Mouse (Mus musculus) neural tube, embryonic 11.5 days (tissue): Measurements from ENCODE around the gene Elf2. TPM values are rescaled to one million over a fixed set of nuclear protein-coding genes. Genes with fewer than 3 reads are reported as not detected.
"Not testable (repeated sequence)": the region's sequence is repeated elsewhere in the genome, so short reads cannot be mapped to it uniquely, and the experiment has no call there.

Source experiments
- ATAC-seq: fragments of 200-750 bp; cut with Nextera tagmentation; 2 replicates; pipeline ENCODE4 v1.8.0; 2017; ENCODE audit warnings: moderate number of reproducible peaks, mild to moderate bottlenecking, moderate TSS enrichment, moderate library complexity; ENCODE audit not compliant: insufficient read depth, low FRiP score, low TSS enrichment
- DNase-seq: peaks from one replicate; pipeline ENCODE4 v3.0.0-alpha.2; 2015; ENCODE audit warnings: low spot score
- H3K27ac ChIP-seq: fragments of 300-500 bp; sonication (generic); 2 replicates; pipeline ENCODE4 v1.5.1; 2014; ENCODE audit warnings: low read depth, mild to moderate bottlenecking, low read length
- H3K27me3 ChIP-seq: fragments of 300-500 bp; sonication (generic); 2 replicates; pipeline ENCODE4 v1.6.1; 2014; ENCODE audit warnings: mild to moderate bottlenecking, low read length, mixed read lengths; ENCODE audit not compliant: control insufficient read depth, insufficient read depth
- H3K36me3 ChIP-seq: fragments of 300-500 bp; sonication (generic); 2 replicates; pipeline ENCODE4 v1.6.1; 2014; ENCODE audit warnings: mild to moderate bottlenecking, low read length, moderate library complexity, mixed read lengths; ENCODE audit not compliant: control insufficient read depth, insufficient read depth
- H3K4me1 ChIP-seq: fragments of 300-500 bp; sonication (generic); 2 replicates; pipeline ENCODE4 v1.6.1; 2014; ENCODE audit warnings: low read length, mixed read lengths; ENCODE audit not compliant: control insufficient read depth, insufficient read depth
- H3K4me2 ChIP-seq: fragments of 300-500 bp; sonication (generic); 2 replicates; pipeline ENCODE4 v1.6.1; 2014; ENCODE audit warnings: low read depth, mild to moderate bottlenecking, moderate library complexity
- H3K4me3 ChIP-seq: fragments of 300-500 bp; sonication (generic); 2 replicates; pipeline ENCODE4 v1.5.1; 2014; ENCODE audit warnings: low read depth, low read length
- H3K9ac ChIP-seq: fragments of 300-500 bp; sonication (generic); 2 replicates; pipeline ENCODE4 v1.6.1; 2014; ENCODE audit warnings: mild to moderate bottlenecking, low read length
- H3K9me3 ChIP-seq: fragments of 300-500 bp; sonication (generic); 2 replicates; pipeline ENCODE4 v1.6.1; 2016; ENCODE audit warnings: low read length; ENCODE audit not compliant: control insufficient read depth
- WGBS: fragments of 180-500 bp; shearing (Covaris S2); extraction: QIAGEN DNeasy Blood & Tissue Kit; methylation state at CpG from one replicate; pipeline ENCODE4 v1.1.7; 2014; 5-methylcytosine and 5-hydroxymethylcytosine counted together
- polyA plus RNA-seq: library from polyadenylated mRNA; unstranded; fragments of >200 nt; fragmentation: Nextera tagmentation; extraction: Ambion mirVana; gene quantifications from 2 replicates; pipeline ENCODE4 v1.2.1, GENCODE M21; 2014

The Elf2 gene
- polyA plus RNA-seq, 1 experiment from 2014 or later = 47.3 TPM

GRCm38 (mm10) chr3:51364703-51365516, 24.4 kb upstream of the Elf2 start:
- Histone ChIP-seq H3K27me3 (no peaks in the 10 kb centered on the region), H3K4me3 (peak overlapping the region; percentile 33), H3K27ac (no peak overlapping the region), H3K9me3 (no peaks in the 10 kb centered on the region), H3K4me1 (no peaks in the 10 kb centered on the region), H3K9ac (peak overlapping the region; percentile 20), H3K36me3 (no peaks in the 10 kb centered on the region), H3K4me2 (peak overlapping the region; percentile 58)
- peak; percentile 81 for DNase-seq
- ATAC-seq = peak; percentile 84
- WGBS = 7% methylated on average over 31 of the region's 31 CpGs

- Histone ChIP-seq H3K4me3 (no peak overlapping the region), H3K27me3 (0 out of 2 replicates have a peak, but pooled peaks cover 3% of the 10 kb centered on the region)
- 24% methylated on average over 9 of the region's 9 CpGs for WGBS
Observed at GRCm38 (mm10) chr3:51361066-51361465, 20.6 kb upstream of the Elf2 start.

GRCm38 (mm10) chr3:51359558-51360307, 19.3 kb upstream of the Elf2 start:
- H3K4me2 ChIP-seq = no peak overlapping the region
- H3K4me3 ChIP-seq = peak overlapping the region; percentile 62; the same call in 1 of the 2 replicates
- no peak overlapping the region for H3K27ac ChIP-seq
- no peak for DNase-seq
- H3K36me3 ChIP-seq = no peaks in the 10 kb centered on the region
- ATAC-seq = no peak
- H3K9me3 ChIP-seq = no peaks in the 10 kb centered on the region
- no peaks in the 10 kb centered on the region for H3K4me1 ChIP-seq
- H3K9ac ChIP-seq = no peak overlapping the region; the same call in 1 of the 2 replicates
- 20% methylated on average over 14 of the region's 14 CpGs for WGBS
- H3K27me3 ChIP-seq = 0 out of 2 replicates have a peak, but pooled peaks cover 3% of the 10 kb centered on the region

More at GRCm38 (mm10) chr3:51361066-51361465, 20.6 kb upstream of the Elf2 start:
- Histone ChIP-seq H3K4me1 (no peaks in the 10 kb centered on the region), H3K9me3 (no peaks in the 10 kb centered on the region), H3K36me3 (no peaks in the 10 kb centered on the region), H3K4me2 (no peak overlapping the region), H3K27ac (no peak overlapping the region), H3K9ac (no peak overlapping the region)
- ATAC-seq (no peak), DNase-seq (no peak)

- under 1% methylated on average over 50 of the region's 50 CpGs for WGBS
- DNase-seq = peak; percentile 89
- Histone ChIP-seq H3K4me1 (no peaks in the 10 kb centered on the region), H3K36me3 (no peaks in the 10 kb centered on the region), H3K27me3 (0 out of 2 replicates have a peak, but pooled peaks cover 3% of the 10 kb centered on the region), H3K4me2 (peak overlapping the region; percentile 45), H3K9me3 (no peaks in the 10 kb centered on the region), H3K4me3 (peak overlapping the region; percentile 62), H3K27ac (no peak overlapping the region), H3K9ac (peak overlapping the region; percentile 12)
- peak; percentile 72 for ATAC-seq
Observed at GRCm38 (mm10) chr3:51358660-51359557, 18.4 kb upstream of the Elf2 start.

- H3K4me2 ChIP-seq = peak overlapping the region; percentile 45
- H3K36me3 ChIP-seq = no peaks in the 10 kb centered on the region
- H3K9ac ChIP-seq = no peak overlapping the region
- no peaks in the 10 kb centered on the region for H3K4me1 ChIP-seq
- peak; percentile 46; the same call in 1 of the 2 replicates for ATAC-seq
- DNase-seq = peak; percentile 74
- no peak overlapping the region for H3K27ac ChIP-seq
- peak overlapping the region; percentile 62 for H3K4me3 ChIP-seq
- 0 out of 2 replicates have a peak, but pooled peaks cover 3% of the 10 kb centered on the region for H3K27me3 ChIP-seq
- WGBS = under 1% methylated on average over 15 of the region's 15 CpGs
- no peaks in the 10 kb centered on the region for H3K9me3 ChIP-seq
Observed at GRCm38 (mm10) chr3:51358181-51358580, 17.7 kb upstream of the Elf2 start.

- H3K27me3 ChIP-seq = 0 out of 2 replicates have a peak, but pooled peaks cover 3% of the 10 kb centered on the region
- no peak overlapping the region for H3K9ac ChIP-seq
- ATAC-seq (no peak), DNase-seq (peak; percentile 35)
- H3K4me3 ChIP-seq = peak overlapping the region; percentile 62
- H3K27ac ChIP-seq = no peak overlapping the region
- WGBS = 9% methylated on average over 14 of the region's 14 CpGs
- peak overlapping the region; percentile 45 for H3K4me2 ChIP-seq
- H3K4me1 ChIP-seq = no peaks in the 10 kb centered on the region
- H3K9me3 ChIP-seq = no peaks in the 10 kb centered on the region
- no peaks in the 10 kb centered on the region for H3K36me3 ChIP-seq
Observed at GRCm38 (mm10) chr3:51357624-51358023, 17.2 kb upstream of the Elf2 start.

GRCm38 (mm10) chr3:51357078-51357477, 16.6 kb upstream of the Elf2 start:
- Histone ChIP-seq H3K9ac (no peak overlapping the region), H3K27me3 (0 out of 2 replicates have a peak, but pooled peaks cover 3% of the 10 kb centered on the region), H3K4me3 (no peak overlapping the region), H3K4me1 (no peaks in the 10 kb centered on the region), H3K4me2 (no peak overlapping the region), H3K36me3 (no peaks in the 10 kb centered on the region), H3K27ac (no peak overlapping the region), H3K9me3 (no peaks in the 10 kb centered on the region)
- DNase-seq (no peak), ATAC-seq (no peak)
- WGBS = 53% methylated on average over 5 of the region's 5 CpGs

GRCm38 (mm10) chr3:51354956-51355355, 14.5 kb upstream of the Elf2 start:
- not testable (repeated sequence) for H3K27me3 ChIP-seq, ATAC-seq, H3K9ac ChIP-seq, H3K36me3 ChIP-seq, DNase-seq, H3K4me1 ChIP-seq, H3K27ac ChIP-seq, H3K9me3 ChIP-seq, H3K4me3 ChIP-seq, H3K4me2 ChIP-seq
- WGBS = 90% methylated on average over 6 of the region's 6 CpGs
